Mouse (Mus musculus) neural tube, embryonic 10.5 days (tissue): ENCODE results near the gene Srpx2.

Experiments used
- DNase-seq: peaks from one replicate; pipeline ENCODE4 v3.0.0-alpha.2; 2017; ENCODE audit warnings: low spot score; ENCODE audit errors: extremely low spot score

Srpx2 gene

GRCm38 (mm10) chrX:133908261-133908660, at the start of gene Srpx2:
TSS of gene Srpx2 (plus strand) at chrX:133908426.
- no peak for DNase-seq

- DNase-seq: no peak
Observed at GRCm38 (mm10) chrX:133869743-133870142, 38.5 kb upstream of the Srpx2 start.

- no peak for DNase-seq
Observed at GRCm38 (mm10) chrX:133887308-133887707, 20.9 kb upstream of the Srpx2 start.

GRCm38 (mm10) chrX:133888111-133888510, 20.1 kb upstream of the Srpx2 start:
- DNase-seq: no peak

- peak; percentile 76 for DNase-seq
Observed at GRCm38 (mm10) chrX:133898014-133898542, 10.1 kb upstream of the Srpx2 start, which contains the start of gene Tspan6. TSS of gene Tspan6 (minus strand) at chrX:133898429.

GRCm38 (mm10) chrX:133911397-133912103, 3.3 kb downstream of the Srpx2 start:
- no peak for DNase-seq

- DNase-seq: no peak
Observed at GRCm38 (mm10) chrX:133913006-133913405, 4.8 kb downstream of the Srpx2 start.

GRCm38 (mm10) chrX:133914219-133914618, 6.0 kb downstream of the Srpx2 start:
- no peak for DNase-seq

- no peak for DNase-seq
Observed at GRCm38 (mm10) chrX:133921187-133921586, 13.0 kb downstream of the Srpx2 start.

- DNase-seq: no peak
Observed at GRCm38 (mm10) chrX:133926760-133927159, 18.5 kb downstream of the Srpx2 start.

GRCm38 (mm10) chrX:133931302-133932013, 23.2 kb downstream of the Srpx2 start:
- DNase-seq: no peak

- DNase-seq: no peak
Observed at GRCm38 (mm10) chrX:133936605-133937225, 28.5 kb downstream of the Srpx2 start.

- no peak for DNase-seq
Observed at GRCm38 (mm10) chrX:133939561-133939960, 31.3 kb downstream of the Srpx2 start.

GRCm38 (mm10) chrX:133947427-133947826, 39.2 kb downstream of the Srpx2 start:
- DNase-seq: peak; percentile 22

- DNase-seq: no peak
Observed at GRCm38 (mm10) chrX:133954661-133955060, 46.4 kb downstream of the Srpx2 start.

GRCm38 (mm10) chrX:133960617-133961016, 52.4 kb downstream of the Srpx2 start:
- no peak for DNase-seq

GRCm38 (mm10) chrX:133964615-133965014, 56.4 kb downstream of the Srpx2 start:
- DNase-seq: no peak

GRCm38 (mm10) chrX:133981231-133982002, 73.2 kb downstream of the Srpx2 start, which contains the start of gene Sytl4:
TSS of gene Sytl4 (minus strand) at chrX:133981812.
- peak; percentile 35 for DNase-seq
